Mouse (Mus musculus): ENCODE measurements around the gene Rcor2. TPM values are rescaled to one million over a fixed set of nuclear protein-coding genes. Genes with fewer than 3 reads are reported as not detected.

The Rcor2 gene
- polyA plus RNA-seq, 1 experiment from 2014 or later, result 10.7 TPM

DNA sequence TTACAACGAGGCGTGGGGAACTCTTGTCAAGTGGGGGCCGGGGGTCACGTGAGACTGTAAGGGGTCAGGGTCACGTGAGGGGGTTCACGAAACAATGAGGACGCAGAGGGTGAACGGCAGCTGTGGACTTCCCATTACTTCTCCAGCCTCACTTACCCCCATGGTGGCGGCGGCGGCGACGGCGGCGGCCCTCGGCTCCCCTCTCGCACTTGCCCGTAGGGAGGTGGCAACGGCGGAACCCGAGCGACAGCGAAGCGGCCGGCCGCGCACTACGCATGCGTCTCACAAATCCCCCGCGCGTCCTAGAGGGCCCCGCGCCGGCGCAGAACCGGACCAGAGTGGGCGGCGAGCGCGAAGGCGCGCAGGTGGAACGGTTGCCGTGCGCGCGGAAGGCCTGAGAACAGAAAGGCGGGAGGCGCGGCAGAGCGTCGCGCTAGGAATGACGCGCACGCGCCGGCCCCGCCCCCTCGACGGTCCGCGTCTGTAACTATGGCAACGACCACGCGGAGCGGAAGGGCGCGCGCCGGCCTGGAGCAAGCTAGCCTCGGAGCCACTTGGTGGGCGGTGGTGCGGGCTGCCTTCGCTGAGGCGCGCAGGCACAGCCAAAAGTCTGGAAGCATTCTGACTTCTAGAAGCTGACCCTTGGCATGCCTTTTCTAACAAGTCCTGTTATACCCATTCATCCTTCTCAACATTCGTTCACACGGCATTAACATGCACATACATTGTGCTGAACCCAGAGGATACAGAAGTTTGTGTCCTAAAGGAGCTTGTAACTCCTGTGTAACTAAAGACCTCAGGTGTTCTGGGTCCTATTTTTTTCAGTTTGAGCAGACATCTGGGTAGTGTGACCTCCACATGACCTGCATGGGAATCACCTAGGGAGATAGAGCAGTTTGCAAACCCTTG lies 26.1 kb upstream of the Rcor2 start, which contains the start of gene Naa40:
Naa40 (minus strand) TSS at position 402 of the 909 bp plus-strand sequence.
- H3K4me2 ChIP-seq (ENCODE audit: low read length), result peak within 1 kb of the TSS; percentile 80
- H3K36me3 ChIP-seq (ENCODE audit: control insufficient read depth, insufficient read depth, low read length), result peaks cover 29% of the 10 kb centered on the region
- H3K4me1 ChIP-seq (ENCODE audit: control insufficient read depth in 2 of 2, insufficient read depth in 2 of 2, low read length in 2 of 2), result peaks cover 2 to 21% of the 10 kb centered on the region in 2 experiments
- H3K27me3 ChIP-seq (ENCODE audit: control insufficient read depth, insufficient read depth, low read length), result no peaks in the 10 kb centered on the region
- under 1% methylated on average over 72 of the region's 80 CpGs for WGBS
- H3K27ac ChIP-seq (replicated peaks in 1 of 2; ENCODE audit: control insufficient read depth in 1 of 2, insufficient read depth in 1 of 2, low read depth in 2 of 2, low read length in 2 of 2), result peak within 1 kb of the TSS; percentile 57 to 89
- peak within 1 kb of the TSS; percentile 64 to 79 for H3K4me3 ChIP-seq (ENCODE audit: control insufficient read depth in 1 of 2, insufficient read depth in 1 of 2, low read depth in 1 of 2, low read length in 2 of 2)
- peak; percentile 94 for ATAC-seq (ENCODE audit: insufficient number of reproducible peaks, insufficient read depth, low FRiP score, low read depth)
- peaks cover 2% of the 10 kb centered on the region; the same call in 1 of the 2 replicates for H3K9me3 ChIP-seq (ENCODE audit: control insufficient read depth, low read length)
- H3K9ac ChIP-seq (ENCODE audit: low read length), result peak within 1 kb of the TSS; percentile 92

DNA sequence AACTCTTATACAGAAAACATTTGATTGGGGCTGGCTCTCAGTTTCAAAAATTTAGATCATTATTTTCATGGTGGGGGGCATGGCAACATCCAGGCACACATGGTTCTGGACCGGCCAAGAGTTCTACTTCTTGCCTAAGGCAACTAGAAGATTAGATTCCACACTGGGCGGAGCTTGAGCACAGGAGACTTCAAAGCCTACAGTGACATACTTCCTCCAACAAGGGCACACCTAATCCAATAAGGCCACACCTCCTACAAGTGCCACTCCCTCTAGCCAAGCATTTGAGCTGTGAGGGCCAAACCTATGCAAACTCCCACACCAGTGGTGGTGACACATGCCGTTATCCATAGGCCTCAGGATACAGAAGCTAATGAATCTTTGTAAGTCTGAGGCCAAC lies 21.1 kb upstream of the Rcor2 start:
- Histone ChIP-seq H3K27me3 (ENCODE audit: control insufficient read depth, insufficient read depth, low read length) (no peaks in the 10 kb centered on the region), H3K4me2 (ENCODE audit: low read length) (no peak overlapping the region), H3K27ac (replicated peaks in 1 of 2; ENCODE audit: control insufficient read depth in 1 of 2, insufficient read depth in 1 of 2, low read depth in 2 of 2, low read length in 2 of 2) (no peak overlapping the region), H3K4me1 (ENCODE audit: control insufficient read depth in 2 of 2, insufficient read depth in 2 of 2, low read length in 2 of 2) (peaks cover 0 to 3% of the 10 kb centered on the region in 2 experiments; a peak in 1 of 4 replicates), H3K4me3 (ENCODE audit: control insufficient read depth in 1 of 2, insufficient read depth in 1 of 2, low read depth in 1 of 2, low read length in 2 of 2) (no peak overlapping the region), H3K36me3 (ENCODE audit: control insufficient read depth, insufficient read depth, low read length) (no peaks in the 10 kb centered on the region), H3K9me3 (ENCODE audit: control insufficient read depth, low read length) (no peaks in the 10 kb centered on the region), H3K9ac (ENCODE audit: low read length) (no peak overlapping the region)
- ATAC-seq (ENCODE audit: insufficient number of reproducible peaks, insufficient read depth, low FRiP score, low read depth), result no peak
- WGBS, result 68% methylated on average over 3 of the region's 3 CpGs

DNA sequence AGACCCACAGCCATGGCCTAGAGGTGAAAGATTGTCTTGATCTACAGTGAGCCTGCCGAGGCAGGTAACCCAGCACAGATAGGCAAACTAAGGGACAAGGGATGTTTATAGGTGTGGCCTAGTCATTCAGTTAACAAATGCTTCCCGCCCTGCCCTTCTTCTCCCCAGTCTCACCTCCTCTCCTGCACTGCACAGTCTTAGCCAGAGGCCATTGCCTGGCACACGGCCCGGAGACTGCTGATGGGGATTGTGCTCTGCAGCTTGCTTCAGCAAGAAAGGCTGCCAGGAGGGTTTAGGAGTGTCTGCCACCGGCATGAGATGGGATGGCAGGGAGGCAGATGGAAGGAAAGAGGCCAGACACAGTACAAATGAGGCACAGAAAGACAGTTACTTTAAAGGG lies 9.2 kb upstream of the Rcor2 start:
- no peaks in the 10 kb centered on the region for H3K36me3 ChIP-seq (ENCODE audit: control insufficient read depth, insufficient read depth, low read length)
- H3K4me3 ChIP-seq (ENCODE audit: control insufficient read depth in 1 of 2, insufficient read depth in 1 of 2, low read depth in 1 of 2, low read length in 2 of 2), result no peak overlapping the region
- H3K9ac ChIP-seq (ENCODE audit: low read length), result no peak overlapping the region
- ATAC-seq (ENCODE audit: insufficient number of reproducible peaks, insufficient read depth, low FRiP score, low read depth), result no peak
- H3K27ac ChIP-seq (replicated peaks in 1 of 2; ENCODE audit: control insufficient read depth in 1 of 2, insufficient read depth in 1 of 2, low read depth in 2 of 2, low read length in 2 of 2), result no peak overlapping the region
- 71% methylated on average over 5 of the region's 5 CpGs for WGBS
- peaks cover 4% of the 10 kb centered on the region; the same call in 1 of the 2 replicates for H3K9me3 ChIP-seq (ENCODE audit: control insufficient read depth, low read length)
- H3K4me2 ChIP-seq (ENCODE audit: low read length), result no peak overlapping the region
- H3K27me3 ChIP-seq (ENCODE audit: control insufficient read depth, insufficient read depth, low read length), result no peaks in the 10 kb centered on the region
- H3K4me1 ChIP-seq (ENCODE audit: control insufficient read depth in 2 of 2, insufficient read depth in 2 of 2, low read length in 2 of 2), result no peaks in the 10 kb centered on the region

DNA sequence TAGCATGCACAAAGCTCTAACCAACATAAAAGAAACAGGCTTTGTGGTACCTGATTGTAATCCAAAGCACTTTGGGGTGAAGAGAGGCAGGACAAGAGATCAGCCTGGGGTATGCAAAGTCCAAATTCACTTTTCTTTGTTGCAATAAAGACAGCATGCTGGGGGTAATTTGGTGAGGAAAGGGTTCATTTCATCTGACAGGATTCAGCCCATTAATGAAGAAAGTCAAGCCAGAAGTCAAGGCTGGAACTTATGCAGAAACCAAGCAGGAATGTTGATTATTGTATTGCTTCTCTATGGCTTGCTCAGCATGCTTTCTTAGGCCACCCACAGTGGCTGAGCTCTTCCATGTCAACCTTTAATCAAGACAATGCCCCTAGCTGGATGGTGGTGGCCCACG lies 5.6 kb upstream of the Rcor2 start:
- Histone ChIP-seq H3K4me1 (ENCODE audit: control insufficient read depth in 2 of 2, insufficient read depth in 2 of 2, low read length in 2 of 2) (peaks cover 19 to 26% of the 10 kb centered on the region in 2 experiments), H3K27ac (replicated peaks in 1 of 2; ENCODE audit: control insufficient read depth in 1 of 2, insufficient read depth in 1 of 2, low read depth in 2 of 2, low read length in 2 of 2) (no peak overlapping the region), H3K36me3 (ENCODE audit: control insufficient read depth, insufficient read depth, low read length) (no peaks in the 10 kb centered on the region), H3K9me3 (ENCODE audit: control insufficient read depth, low read length) (peaks cover 4% of the 10 kb centered on the region; the same call in 1 of the 2 replicates), H3K4me2 (ENCODE audit: low read length) (no peak overlapping the region), H3K4me3 (ENCODE audit: control insufficient read depth in 1 of 2, insufficient read depth in 1 of 2, low read depth in 1 of 2, low read length in 2 of 2) (no peak overlapping the region), H3K9ac (ENCODE audit: low read length) (no peak overlapping the region), H3K27me3 (ENCODE audit: control insufficient read depth, insufficient read depth, low read length) (no peaks in the 10 kb centered on the region)
- 89% methylated on average over 1 of the region's 1 CpGs for WGBS
- no peak for ATAC-seq (ENCODE audit: insufficient number of reproducible peaks, insufficient read depth, low FRiP score, low read depth)

DNA sequence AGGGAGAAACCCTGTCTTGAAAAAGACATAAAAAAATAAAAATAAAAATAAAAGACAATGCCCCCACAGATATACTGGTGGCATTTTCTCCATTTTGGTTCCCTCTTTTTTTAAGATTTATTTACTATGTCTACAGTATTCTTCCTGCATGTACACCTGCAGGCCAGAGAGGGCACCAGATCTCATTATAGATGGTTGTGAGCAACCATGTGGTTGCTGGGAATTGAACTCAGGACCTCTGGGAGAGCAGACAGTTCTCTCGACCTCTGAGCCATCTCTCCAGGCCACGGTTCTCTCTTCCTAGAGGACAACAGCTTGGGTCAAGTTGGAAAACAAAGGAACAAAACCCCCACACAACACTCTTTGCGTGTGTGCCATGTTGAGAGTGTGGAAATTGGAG lies 5.2 kb upstream of the Rcor2 start:
- no peak overlapping the region for H3K4me3 ChIP-seq (ENCODE audit: control insufficient read depth in 1 of 2, insufficient read depth in 1 of 2, low read depth in 1 of 2, low read length in 2 of 2)
- no peak overlapping the region for H3K27ac ChIP-seq (replicated peaks in 1 of 2; ENCODE audit: control insufficient read depth in 1 of 2, insufficient read depth in 1 of 2, low read depth in 2 of 2, low read length in 2 of 2)
- H3K36me3 ChIP-seq (ENCODE audit: control insufficient read depth, insufficient read depth, low read length), result no peaks in the 10 kb centered on the region
- H3K27me3 ChIP-seq (ENCODE audit: control insufficient read depth, insufficient read depth, low read length), result no peaks in the 10 kb centered on the region
- 93% methylated on average over 3 of the region's 3 CpGs for WGBS
- H3K9me3 ChIP-seq (ENCODE audit: control insufficient read depth, low read length), result peaks cover 4% of the 10 kb centered on the region; the same call in 1 of the 2 replicates
- no peak overlapping the region for H3K4me2 ChIP-seq (ENCODE audit: low read length)
- ATAC-seq (ENCODE audit: insufficient number of reproducible peaks, insufficient read depth, low FRiP score, low read depth), result no peak
- H3K4me1 ChIP-seq (ENCODE audit: control insufficient read depth in 2 of 2, insufficient read depth in 2 of 2, low read length in 2 of 2), result peaks cover 24 to 31% of the 10 kb centered on the region in 2 experiments
- no peak overlapping the region for H3K9ac ChIP-seq (ENCODE audit: low read length)

DNA sequence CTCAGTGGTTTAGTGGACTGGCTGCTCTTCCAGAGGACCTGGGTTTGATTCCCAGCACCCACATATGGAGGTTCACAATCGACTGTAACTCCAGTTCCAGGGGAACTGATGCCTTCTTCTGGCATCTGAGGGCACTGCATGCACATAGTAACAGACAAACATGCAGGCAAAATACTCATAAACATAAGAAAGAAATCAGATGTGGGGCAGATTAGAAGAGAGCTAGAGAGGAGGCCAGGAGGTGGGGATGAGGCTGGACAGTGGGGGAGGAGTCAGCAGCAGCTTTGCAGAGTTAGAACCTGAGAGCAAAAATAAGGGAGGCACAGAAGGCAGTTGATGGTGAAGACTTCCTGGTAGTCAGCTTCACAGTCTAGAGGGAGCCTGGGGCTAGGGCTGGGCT lies 4.5 kb upstream of the Rcor2 start:
- ATAC-seq (ENCODE audit: insufficient number of reproducible peaks, insufficient read depth, low FRiP score, low read depth), result no peak
- Histone ChIP-seq H3K4me3 (ENCODE audit: control insufficient read depth in 1 of 2, insufficient read depth in 1 of 2, low read depth in 1 of 2, low read length in 2 of 2) (no peak overlapping the region), H3K9me3 (ENCODE audit: control insufficient read depth, low read length) (peaks cover 4% of the 10 kb centered on the region; the same call in 1 of the 2 replicates), H3K4me2 (ENCODE audit: low read length) (no peak overlapping the region), H3K9ac (ENCODE audit: low read length) (no peak overlapping the region), H3K27ac (replicated peaks in 1 of 2; ENCODE audit: control insufficient read depth in 1 of 2, insufficient read depth in 1 of 2, low read depth in 2 of 2, low read length in 2 of 2) (no peak overlapping the region), H3K4me1 (ENCODE audit: control insufficient read depth in 2 of 2, insufficient read depth in 2 of 2, low read length in 2 of 2) (peaks cover 29 to 36% of the 10 kb centered on the region in 2 experiments), H3K36me3 (ENCODE audit: control insufficient read depth, insufficient read depth, low read length) (no peaks in the 10 kb centered on the region), H3K27me3 (ENCODE audit: control insufficient read depth, insufficient read depth, low read length) (no peaks in the 10 kb centered on the region)
- 85% methylated on average over 1 of the region's 1 CpGs for WGBS

DNA sequence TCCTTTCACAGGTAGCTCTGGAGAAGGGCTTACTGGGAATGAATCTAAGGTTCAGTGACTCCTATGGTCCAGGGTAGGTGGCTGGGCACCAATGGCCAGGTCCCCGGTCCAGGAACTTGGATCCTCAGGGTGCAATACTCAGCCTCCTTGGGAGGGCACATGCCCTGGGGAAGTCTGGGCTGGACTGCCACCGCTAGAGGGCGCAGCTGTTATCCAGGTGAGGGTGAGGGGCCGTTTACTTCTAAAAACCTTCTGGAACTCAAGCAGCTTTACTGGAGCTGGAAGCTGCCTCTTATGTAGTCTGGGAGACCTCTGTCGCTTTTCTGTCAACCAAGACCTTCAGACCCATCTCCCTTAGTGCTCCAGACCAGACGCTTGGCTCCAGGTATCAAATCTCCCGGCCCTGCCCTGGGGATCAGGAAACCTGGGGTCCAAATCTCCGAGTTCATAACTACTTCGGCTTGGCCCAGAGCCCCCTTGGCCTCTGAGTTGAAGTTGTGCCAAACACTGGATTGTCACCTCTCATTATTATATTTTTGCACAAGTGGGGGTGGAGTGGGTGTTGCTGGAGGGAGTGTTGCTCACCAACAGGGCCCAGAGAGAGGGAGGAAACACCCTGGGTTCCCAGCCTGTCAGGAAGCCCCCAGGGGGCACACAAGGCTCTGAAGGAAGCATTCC lies 2.9 kb upstream of the Rcor2 start:
- H3K4me2 ChIP-seq (ENCODE audit: low read length), result peak overlapping the region; percentile 38
- peaks cover 4% of the 10 kb centered on the region; the same call in 1 of the 2 replicates for H3K9me3 ChIP-seq (ENCODE audit: control insufficient read depth, low read length)
- H3K27me3 ChIP-seq (ENCODE audit: control insufficient read depth, insufficient read depth, low read length), result no peaks in the 10 kb centered on the region
- WGBS, result 12% methylated on average over 9 of the region's 9 CpGs
- H3K36me3 ChIP-seq (ENCODE audit: control insufficient read depth, insufficient read depth, low read length), result no peaks in the 10 kb centered on the region
- H3K4me3 ChIP-seq (ENCODE audit: control insufficient read depth in 1 of 2, insufficient read depth in 1 of 2, low read depth in 1 of 2, low read length in 2 of 2), result no peak overlapping the region
- peak overlapping the region; percentile 57 for H3K9ac ChIP-seq (ENCODE audit: low read length)
- H3K4me1 ChIP-seq (ENCODE audit: control insufficient read depth in 2 of 2, insufficient read depth in 2 of 2, low read length in 2 of 2), result peaks cover 31 to 42% of the 10 kb centered on the region in 2 experiments
- no peak for ATAC-seq (ENCODE audit: insufficient number of reproducible peaks, insufficient read depth, low FRiP score, low read depth)
- peak overlapping the region; percentile 37 to 95 for H3K27ac ChIP-seq (replicated peaks in 1 of 2; ENCODE audit: control insufficient read depth in 1 of 2, insufficient read depth in 1 of 2, low read depth in 2 of 2, low read length in 2 of 2)
